Mouse (Mus musculus) lung, adult 2 months (tissue): ENCODE results near the gene Hoxb4.

Experiments used
- CTCF ChIP-seq: fragments of 200-500 bp; IDR thresholded peaks from 2 replicates; pipeline ENCODE4 v1.5.1; 2011; ENCODE audit warnings: mild to moderate bottlenecking, low read length, control low read depth; ENCODE audit not compliant: insufficient read depth
- POLR2A ChIP-seq: fragments of 200-500 bp; IDR thresholded peaks from 2 replicates; pipeline ENCODE4 v1.6.1; 2011; ENCODE audit warnings: low read depth, mild to moderate bottlenecking, control low read depth, low read length, borderline replicate concordance; ENCODE audit errors: extremely low read depth

DNA sequence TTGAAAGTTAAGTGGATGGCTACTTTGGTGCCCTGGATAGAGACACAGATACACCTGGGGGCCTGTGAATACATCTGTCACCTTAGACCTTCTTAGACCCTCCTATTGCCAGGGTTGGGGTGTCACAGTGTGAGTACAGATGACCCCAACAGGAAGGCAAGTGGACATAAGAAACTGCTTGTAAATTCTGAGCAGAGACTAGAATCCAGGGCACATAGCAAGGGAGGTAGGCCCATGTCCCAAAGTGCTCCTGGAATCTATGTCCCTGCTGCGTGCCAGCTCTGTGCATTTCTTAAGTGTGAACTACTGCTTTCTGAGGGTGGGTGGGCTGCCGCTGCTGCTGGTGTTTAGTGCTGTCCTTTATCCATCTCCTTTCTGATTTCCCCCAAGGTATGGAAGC is 32.7 kb downstream of the Hoxb4 start:
- TF ChIP-seq CTCF = no peak
- TF ChIP-seq POLR2A = no peak
